Mouse (Mus musculus) hindbrain, embryonic 14.5 days (tissue): Measurements from ENCODE around the gene Siae. TPM values are rescaled to one million over a fixed set of nuclear protein-coding genes. Genes with fewer than 3 reads are reported as not detected.
A peak's percentile ranks its signal among the peaks of the same experiment; 100 is the strongest.

Experiments
- ATAC-seq: fragments of 200-750 bp; cut with Nextera tagmentation; 2 replicates; pipeline ENCODE4 v1.8.0; 2017; ENCODE audit warnings: moderate number of reproducible peaks, mild to moderate bottlenecking, moderate TSS enrichment, moderate library complexity; ENCODE audit not compliant: low FRiP score
- DNase-seq: peaks from one replicate; pipeline ENCODE4 v3.0.0-alpha.2; 2015; ENCODE audit warnings: low spot score
- H3K27ac ChIP-seq: fragments of 300-500 bp; sonication (generic); 2 replicates; pipeline ENCODE4 v1.5.1; 2014; ENCODE audit warnings: mild to moderate bottlenecking, moderate library complexity
- H3K27me3 ChIP-seq: fragments of 300-500 bp; sonication (generic); 2 replicates; pipeline ENCODE4 v1.6.1; 2014; ENCODE audit warnings: mild to moderate bottlenecking, low read length, mixed read lengths; ENCODE audit not compliant: control insufficient read depth, insufficient read depth
- H3K36me3 ChIP-seq: fragments of 300-500 bp; sonication (generic); replicated peaks from 2 replicates; pipeline ENCODE4 v1.6.1; 2014; ENCODE audit not compliant: control insufficient read depth, insufficient read depth
- H3K4me1 ChIP-seq: fragments of 300-500 bp; sonication (generic); replicated peaks from 2 replicates; pipeline ENCODE4 v1.6.1; 2014; ENCODE audit warnings: antibody characterized with exemption, low read length, mixed read lengths; ENCODE audit not compliant: control insufficient read depth, insufficient read depth
- H3K4me2 ChIP-seq: fragments of 300-500 bp; sonication (generic); replicated peaks from 2 replicates; pipeline ENCODE4 v1.6.1; 2014; ENCODE audit warnings: mild to moderate bottlenecking, moderate library complexity
- H3K4me3 ChIP-seq: fragments of 300-500 bp; sonication (generic); replicated peaks from 2 replicates; pipeline ENCODE4 v1.5.1; 2014; ENCODE audit warnings: mild to moderate bottlenecking, low read length
- H3K9ac ChIP-seq: fragments of 300-500 bp; sonication (generic); 2 replicates; pipeline ENCODE4 v1.6.1; 2014
- H3K9me3 ChIP-seq: fragments of 300-500 bp; sonication (generic); 2 replicates; pipeline ENCODE4 v1.6.1; 2016; ENCODE audit warnings: low read length; ENCODE audit not compliant: control insufficient read depth
- WGBS: fragments of 180-500 bp; shearing (Covaris S2); extraction: QIAGEN DNeasy Blood & Tissue Kit; methylation state at CpG from one replicate; pipeline ENCODE4 v1.1.7; 2014; 5-methylcytosine and 5-hydroxymethylcytosine counted together
- polyA plus RNA-seq: library from polyadenylated mRNA; unstranded; fragments of >200 nt; fragmentation: Nextera tagmentation; extraction: Ambion mirVana; gene quantifications from 2 replicates; pipeline ENCODE4 v1.2.1, GENCODE M21; 2014

Siae gene
- polyA plus RNA-seq, 1 experiment from 2014 or later: 14.2 TPM

GRCm38 (mm10) chr9:37527396-37528224 is 27.9 kb upstream of the Siae start, which contains the start of gene Esam:
Esam (plus strand) TSS chr9:37528078.
- WGBS: 5% methylated on average over 41 of the region's 41 CpGs
- Histone ChIP-seq H3K9me3 (no peaks in the 10 kb centered on the region), H3K4me3 (peak within 1 kb of the TSS; percentile 13), H3K4me2 (peak within 1 kb of the TSS; percentile 52), H3K27me3 (peaks cover 64% of the 10 kb centered on the region), H3K36me3 (peaks cover 23% of the 10 kb centered on the region), H3K9ac (peak within 1 kb of the TSS; percentile 21; the same call in 1 of the 2 replicates), H3K27ac (peak within 1 kb of the TSS; percentile 33; the same call in 1 of the 2 replicates), H3K4me1 (peaks cover 19% of the 10 kb centered on the region)
- ATAC-seq (no peak), DNase-seq (no peak)

GRCm38 (mm10) chr9:37528225-37528970 is 27.1 kb upstream of the Siae start:
- Histone ChIP-seq H3K27me3 (peaks cover 64% of the 10 kb centered on the region), H3K36me3 (peaks cover 15% of the 10 kb centered on the region), H3K9ac (peak overlapping the region; percentile 21; the same call in 1 of the 2 replicates), H3K4me1 (peaks cover 19% of the 10 kb centered on the region), H3K9me3 (no peaks in the 10 kb centered on the region), H3K4me2 (peak overlapping the region; percentile 52; the same call in 1 of the 2 replicates), H3K4me3 (peak overlapping the region; percentile 13), H3K27ac (peak overlapping the region; percentile 33; the same call in 1 of the 2 replicates)
- DNase-seq: no peak
- 15% methylated on average over 9 of the region's 9 CpGs for WGBS
- ATAC-seq: no peak

GRCm38 (mm10) chr9:37530031-37530887 is 25.2 kb upstream of the Siae start:
- 0 out of 2 replicates have a peak overlapping the region, but pooled peaks have one; percentile 27 for H3K27ac ChIP-seq
- H3K36me3 ChIP-seq: 0 out of 2 replicates have a peak, but pooled peaks cover 4% of the 10 kb centered on the region
- no peaks in the 10 kb centered on the region for H3K9me3 ChIP-seq
- peak; percentile 52 for ATAC-seq
- H3K4me3 ChIP-seq: peak overlapping the region; percentile 28
- peaks cover 19% of the 10 kb centered on the region for H3K4me1 ChIP-seq
- DNase-seq: peak; percentile 46
- peak overlapping the region; percentile 52 for H3K4me2 ChIP-seq
- H3K9ac ChIP-seq: peak overlapping the region; percentile 55
- under 1% methylated on average over 32 of the region's 32 CpGs for WGBS
- H3K27me3 ChIP-seq: peaks cover 64% of the 10 kb centered on the region

GRCm38 (mm10) chr9:37530888-37531705 is 24.4 kb upstream of the Siae start:
- peak overlapping the region; percentile 55; the same call in 1 of the 2 replicates for H3K9ac ChIP-seq
- no peak overlapping the region for H3K27ac ChIP-seq
- peaks cover 19% of the 10 kb centered on the region for H3K4me1 ChIP-seq
- 2% methylated on average over 31 of the region's 31 CpGs for WGBS
- ATAC-seq (peak; percentile 64), DNase-seq (peak; percentile 41)
- H3K36me3 ChIP-seq: no peaks in the 10 kb centered on the region
- peak overlapping the region; percentile 28 for H3K4me3 ChIP-seq
- H3K4me2 ChIP-seq: peak overlapping the region; percentile 52
- H3K27me3 ChIP-seq: peaks cover 58% of the 10 kb centered on the region
- no peaks in the 10 kb centered on the region for H3K9me3 ChIP-seq

- no peaks in the 10 kb centered on the region for H3K4me1 ChIP-seq
- H3K4me3 ChIP-seq: no peak overlapping the region
- H3K9ac ChIP-seq: no peak overlapping the region
- H3K4me2 ChIP-seq: no peak overlapping the region
- H3K27me3 ChIP-seq: peaks cover 3% of the 10 kb centered on the region; the same call in 1 of the 2 replicates
- H3K9me3 ChIP-seq: no peaks in the 10 kb centered on the region
- no peak for DNase-seq
- H3K27ac ChIP-seq: no peak overlapping the region
- no peak for ATAC-seq
- WGBS: 86% methylated on average over 4 of the region's 4 CpGs
- no peaks in the 10 kb centered on the region for H3K36me3 ChIP-seq
These were observed 18.6 kb upstream of the Siae start for GRCm38 (mm10) chr9:37536851-37537250.

- ATAC-seq: no peak
- no peaks in the 10 kb centered on the region for H3K4me1 ChIP-seq
- no peak for DNase-seq
- H3K4me2 ChIP-seq: no peak overlapping the region
- H3K27ac ChIP-seq: no peak overlapping the region
- H3K27me3 ChIP-seq: peaks cover 4% of the 10 kb centered on the region; the same call in 1 of the 2 replicates
- H3K9me3 ChIP-seq: no peaks in the 10 kb centered on the region
- no peak overlapping the region for H3K9ac ChIP-seq
- H3K36me3 ChIP-seq: no peaks in the 10 kb centered on the region
- no peak overlapping the region for H3K4me3 ChIP-seq
- 70% methylated on average over 5 of the region's 5 CpGs for WGBS
These were observed 17.7 kb upstream of the Siae start for GRCm38 (mm10) chr9:37537658-37538250.

GRCm38 (mm10) chr9:37539170-37540025 is 16.1 kb upstream of the Siae start, which contains the start of gene Vsig2:
Vsig2 (plus strand) TSS chr9:37539255.
- Histone ChIP-seq H3K4me3 (no peak within 1 kb of the TSS), H3K4me2 (no peak within 1 kb of the TSS), H3K27ac (no peak within 1 kb of the TSS), H3K27me3 (peaks cover 16% of the 10 kb centered on the region; the same call in 1 of the 2 replicates), H3K4me1 (peaks cover 3% of the 10 kb centered on the region; the same call in 1 of the 2 replicates), H3K9me3 (no peaks in the 10 kb centered on the region), H3K36me3 (no peaks in the 10 kb centered on the region), H3K9ac (no peak within 1 kb of the TSS)
- DNase-seq (no peak), ATAC-seq (0 out of 2 replicates have a peak, but pooled peaks have one; percentile 14)
- 49% methylated on average over 23 of the region's 23 CpGs for WGBS
